Mouse (Mus musculus) C2C12 (cell line): ENCODE data around the gene Gm45837. TPM values are rescaled to one million over a fixed set of nuclear protein-coding genes. Genes with fewer than 3 reads are reported as not detected.
"Not testable (repeated sequence)": the region's sequence is repeated elsewhere in the genome, so short reads cannot be mapped to it uniquely, and the experiment has no call there.

Source experiments
- H3K27me3 ChIP-seq: one replicate; pipeline ENCODE4 v1.6.1; 2011; ENCODE audit not compliant: control insufficient read depth, insufficient read depth, insufficient read length
- H3K36me3 ChIP-seq: one replicate; pipeline ENCODE4 v1.6.1; 2011; ENCODE audit not compliant: control insufficient read depth, insufficient read depth
- H3K4me3 ChIP-seq: one replicate; pipeline ENCODE4 v1.5.1; 2011; ENCODE audit warnings: mild to moderate bottlenecking, control low read depth; ENCODE audit not compliant: poor library complexity, insufficient read depth, severe bottlenecking
- H3K79me2 ChIP-seq: one replicate; pipeline ENCODE4 v1.6.1; 2011; ENCODE audit not compliant: control insufficient read depth, insufficient read depth
- H3K79me3 ChIP-seq: one replicate; pipeline ENCODE4 v1.6.1; 2011; ENCODE audit warnings: low read depth, control low read depth
- H3ac ChIP-seq: one replicate; pipeline ENCODE3; 2011; ENCODE audit warnings: low read depth; ENCODE audit not compliant: control insufficient read depth, insufficient read length
- CEBPB ChIP-seq: IDR thresholded peaks from one replicate; pipeline ENCODE4 v1.6.1; 2011; ENCODE audit warnings: low read depth, mild to moderate bottlenecking, control low read depth, moderate library complexity
- CTCF ChIP-seq: IDR thresholded peaks from one replicate; pipeline ENCODE4 v1.5.1; 2011; ENCODE audit not compliant: control insufficient read depth, insufficient read depth, insufficient read length
- FOSL1 ChIP-seq: IDR thresholded peaks from one replicate; pipeline ENCODE4 v1.8.0; 2011; ENCODE audit warnings: mild to moderate bottlenecking, low read length; ENCODE audit not compliant: poor library complexity, insufficient read depth, severe bottlenecking
- MAX ChIP-seq: IDR thresholded peaks from one replicate; pipeline ENCODE4 v1.6.1; 2011; ENCODE audit warnings: mild to moderate bottlenecking, control low read depth
- MYOD1 ChIP-seq: IDR thresholded peaks from one replicate; pipeline ENCODE4 v1.6.1; 2011; ENCODE audit warnings: low read depth; ENCODE audit not compliant: control insufficient read depth, insufficient read length
- MYOG ChIP-seq: IDR thresholded peaks from one replicate; pipeline ENCODE4 v1.6.1; 2011; ENCODE audit not compliant: control insufficient read depth, insufficient read length; ENCODE audit errors: extremely low read depth
- USF1 ChIP-seq: IDR thresholded peaks from one replicate; pipeline ENCODE4 v1.6.1; 2011; ENCODE audit warnings: low read depth, mild to moderate bottlenecking, control low read depth, moderate library complexity
- polyA plus RNA-seq: library from polyadenylated mRNA; unstranded; fragments of >200 nt; fragmentation: generic; extraction: Trizol; gene quantifications from one replicate; pipeline ENCODE4 v1.2.1, GENCODE M21; 2012; ENCODE audit warnings: missing spikeins

The Gm45837 gene
- polyA plus RNA-seq, 1 experiment = not detected

- Histone ChIP-seq H3K4me3 (no peak overlapping the region), H3K36me3 (no peaks in the 10 kb centered on the region), H3K79me2 (no peaks in the 10 kb centered on the region), H3K27me3 (peaks cover 5% of the 10 kb centered on the region), H3ac (no peak overlapping the region), H3K79me3 (no peaks in the 10 kb centered on the region)
- peak; percentile 52 for TF ChIP-seq CTCF
- TF ChIP-seq USF1 = no peak
Observed at GRCm38 (mm10) chr7:101541132-101541531, 130.4 kb downstream of the Gm45837 start.

DNA sequence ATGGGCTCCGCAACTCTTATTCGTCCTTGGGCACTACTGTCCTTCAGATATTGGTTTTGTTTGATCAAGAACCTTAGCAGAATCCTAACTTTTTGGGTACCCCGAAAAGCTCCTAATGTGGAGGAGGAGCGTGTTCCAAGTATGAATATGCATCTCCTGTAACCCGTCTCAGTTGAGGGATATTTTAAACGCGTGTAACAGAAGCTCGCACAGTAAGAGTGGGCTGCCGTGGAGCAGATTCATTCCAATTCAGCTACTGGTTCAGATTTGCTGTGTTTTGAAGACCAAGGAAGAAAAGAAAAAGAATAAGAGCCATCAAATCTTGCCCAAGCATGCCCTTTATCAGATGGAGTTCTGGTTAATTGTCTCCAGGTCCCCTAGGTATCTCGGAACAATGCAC is 131.0 kb downstream of the Gm45837 start:
- Histone ChIP-seq H3K79me3 (no peaks in the 10 kb centered on the region), H3K79me2 (no peaks in the 10 kb centered on the region), H3K4me3 (no peak overlapping the region), H3ac (no peak overlapping the region), H3K36me3 (no peaks in the 10 kb centered on the region), H3K27me3 (peaks cover 5% of the 10 kb centered on the region)
- TF ChIP-seq CTCF (no peak), FOSL1 (no peak), MYOG (no peak), CEBPB (no peak), USF1 (no peak), MYOD1 (no peak), MAX (no peak)

DNA sequence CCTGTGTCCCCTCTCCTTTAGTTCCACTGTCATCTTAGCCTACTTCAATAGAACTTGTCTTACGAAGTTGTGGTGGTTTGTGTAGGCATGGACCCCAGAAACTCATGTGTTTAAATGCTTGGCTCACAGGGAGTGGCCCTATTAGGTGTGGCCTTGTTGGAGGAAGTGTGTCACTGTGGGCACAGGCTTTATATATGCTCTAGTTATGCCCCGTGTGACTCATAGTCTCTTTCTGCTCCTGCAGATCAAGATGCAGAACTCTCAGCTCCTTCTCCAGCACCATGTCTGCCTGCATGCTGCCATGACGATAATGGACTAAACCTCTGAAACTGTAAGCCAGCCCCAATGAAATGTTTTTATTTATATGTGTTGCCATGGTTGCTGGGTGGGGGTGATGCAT is 137.0 kb downstream of the Gm45837 start:
- Histone ChIP-seq H3K27me3 (peaks cover 5% of the 10 kb centered on the region), H3ac (no peak overlapping the region), H3K36me3 (no peaks in the 10 kb centered on the region), H3K4me3 (no peak overlapping the region), H3K79me3 (no peaks in the 10 kb centered on the region), H3K79me2 (no peaks in the 10 kb centered on the region)
- TF ChIP-seq FOSL1 (no peak), MYOD1 (no peak), CTCF (no peak), MYOG (no peak), CEBPB (no peak), USF1 (no peak), MAX (no peak)

DNA sequence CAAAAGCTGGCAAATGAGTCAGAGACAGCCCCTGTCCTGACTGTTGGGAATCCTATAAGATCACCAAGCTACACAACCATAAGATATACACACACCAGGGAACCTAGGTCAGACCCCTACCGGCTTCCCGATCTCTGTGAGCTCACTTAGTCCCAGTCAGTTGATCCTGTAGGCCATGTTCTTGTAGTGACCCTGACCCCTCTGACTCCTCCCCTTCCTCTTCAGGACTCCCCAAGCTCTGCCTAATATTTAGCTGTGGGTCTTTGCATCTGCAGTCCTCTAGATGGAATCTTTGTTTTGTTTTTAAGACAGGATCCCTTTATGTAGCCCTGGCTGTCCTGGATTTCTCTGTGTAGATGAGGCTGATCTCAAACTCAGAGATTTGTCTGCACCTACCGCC is 138.6 kb downstream of the Gm45837 start:
- TF ChIP-seq USF1 (no peak), FOSL1 (no peak), MYOG (no peak), MYOD1 (no peak), CTCF (no peak), CEBPB (no peak), MAX (no peak)
- H3K27me3 ChIP-seq = no peaks in the 10 kb centered on the region
- H3K36me3 ChIP-seq = no peaks in the 10 kb centered on the region
- H3ac ChIP-seq = no peak overlapping the region
- no peaks in the 10 kb centered on the region for H3K79me3 ChIP-seq
- H3K4me3 ChIP-seq = no peak overlapping the region
- H3K79me2 ChIP-seq = no peaks in the 10 kb centered on the region

- TF ChIP-seq USF1 (no peak), CEBPB (no peak), FOSL1 (no peak), MYOD1 (no peak), MAX (no peak), CTCF (no peak), MYOG (no peak)
- H3K36me3 ChIP-seq = no peaks in the 10 kb centered on the region
- no peak overlapping the region for H3ac ChIP-seq
- H3K4me3 ChIP-seq = no peak overlapping the region
- no peaks in the 10 kb centered on the region for H3K27me3 ChIP-seq
- H3K79me3 ChIP-seq = no peaks in the 10 kb centered on the region
- H3K79me2 ChIP-seq = no peaks in the 10 kb centered on the region
Observed at GRCm38 (mm10) chr7:101550686-101551485, 140.2 kb downstream of the Gm45837 start.

DNA sequence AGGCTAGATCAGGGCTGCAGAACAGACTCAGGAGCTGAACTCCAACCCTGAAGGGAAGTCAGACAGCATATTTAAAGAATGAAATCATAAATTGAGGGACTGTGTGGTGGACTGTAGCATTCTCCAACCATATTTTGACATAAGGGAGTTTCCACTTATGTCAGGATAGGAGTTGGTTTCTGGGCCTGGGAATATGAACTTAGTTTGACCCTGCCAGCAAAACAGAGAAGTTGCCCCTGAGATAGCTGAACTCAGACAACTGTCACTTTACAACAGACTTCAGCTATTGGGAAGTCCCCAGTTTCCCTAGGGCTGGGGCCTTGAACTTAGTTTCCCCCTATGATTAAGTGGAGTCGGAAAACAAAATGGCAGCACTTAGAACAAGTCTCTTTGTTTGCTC is 140.8 kb downstream of the Gm45837 start:
- Histone ChIP-seq H3K4me3 (no peak overlapping the region), H3K27me3 (no peaks in the 10 kb centered on the region), H3K36me3 (no peaks in the 10 kb centered on the region), H3K79me3 (no peaks in the 10 kb centered on the region), H3K79me2 (no peaks in the 10 kb centered on the region), H3ac (no peak overlapping the region)
- no peak for TF ChIP-seq MYOD1
- no peak for TF ChIP-seq CEBPB
- no peak for TF ChIP-seq CTCF
- no peak for TF ChIP-seq MAX
- TF ChIP-seq FOSL1 = no peak
- TF ChIP-seq USF1 = no peak
- no peak for TF ChIP-seq MYOG

- H3ac ChIP-seq, H3K36me3 ChIP-seq, H3K79me3 ChIP-seq, H3K79me2 ChIP-seq, H3K27me3 ChIP-seq, H3K4me3 ChIP-seq: not testable (repeated sequence)
Observed at GRCm38 (mm10) chr7:101555473-101555872, 144.8 kb downstream of the Gm45837 start.
